Mouse (Mus musculus) bone marrow, adult 2 months (tissue): Measurements from ENCODE around the gene Epb41l2.

Experiments used
- CTCF ChIP-seq: fragments of 200-500 bp; IDR thresholded peaks from 2 replicates; pipeline ENCODE4 v1.5.1; 2011; ENCODE audit warnings: low read length, control low read depth; ENCODE audit not compliant: control insufficient read depth, insufficient read depth
- POLR2A ChIP-seq: fragments of 200-500 bp; IDR thresholded peaks from 2 replicates; pipeline ENCODE4 v1.6.1; 2011; ENCODE audit warnings: low read depth, mild to moderate bottlenecking, control low read depth, low read length, borderline replicate concordance; ENCODE audit not compliant: control insufficient read depth

DNA sequence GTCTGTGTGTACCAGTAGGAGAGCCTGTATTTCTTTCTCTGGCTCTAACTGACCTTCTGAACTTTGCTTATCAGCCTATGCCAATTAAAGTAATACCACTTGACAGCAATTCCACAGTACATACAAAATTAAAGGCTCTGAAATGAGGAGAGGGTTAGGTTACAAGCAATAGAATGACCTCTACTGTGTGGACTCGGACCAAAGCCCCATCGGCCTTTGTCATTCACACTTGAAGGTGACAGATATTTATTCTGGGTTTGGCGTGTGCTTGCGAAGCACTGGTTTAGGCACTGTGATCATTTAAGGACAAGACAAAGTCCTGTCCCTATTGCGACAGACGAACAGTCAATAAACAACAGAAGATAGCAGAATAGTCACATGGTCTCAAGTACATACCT lies 180.2 kb downstream of the Epb41l2 start:
- TF ChIP-seq CTCF (no peak), POLR2A (no peak)
